Mouse (Mus musculus) cerebellum, adult 11-12 months (tissue): ENCODE data around the gene Kdm5c.
"Not testable (repeated sequence)": the region's sequence is repeated elsewhere in the genome, so short reads cannot be mapped to it uniquely, and the experiment has no call there.

Experiments used
- DNase-seq: peaks from one replicate; pipeline ENCODE4 v3.0.0; 2022

Kdm5c gene

GRCm38 (mm10) chrX:152232781-152233763 is at the start of gene Kdm5c:
TSS of gene Kdm5c (plus strand) at chrX:152233020.
- DNase-seq: peak; percentile 97

GRCm38 (mm10) chrX:152187151-152187550 is 45.7 kb upstream of the Kdm5c start:
- no peak for DNase-seq

GRCm38 (mm10) chrX:152191266-152191665 is 41.6 kb upstream of the Kdm5c start:
- no peak for DNase-seq

GRCm38 (mm10) chrX:152197814-152198648 is 34.8 kb upstream of the Kdm5c start:
- no peak for DNase-seq

GRCm38 (mm10) chrX:152201737-152202421 is 30.9 kb upstream of the Kdm5c start:
- peak; percentile 59 for DNase-seq

- no peak for DNase-seq
Measured at GRCm38 (mm10) chrX:152202422-152203103, 30.3 kb upstream of the Kdm5c start.

GRCm38 (mm10) chrX:152203247-152203646 is 29.6 kb upstream of the Kdm5c start:
- DNase-seq: no peak

GRCm38 (mm10) chrX:152205486-152205885 is 27.3 kb upstream of the Kdm5c start:
- DNase-seq: no peak

- DNase-seq: no peak
Measured at GRCm38 (mm10) chrX:152214703-152215102, 18.1 kb upstream of the Kdm5c start.

- DNase-seq: no peak
Measured at GRCm38 (mm10) chrX:152218529-152218928, 14.3 kb upstream of the Kdm5c start.

- DNase-seq: peak; percentile 34
Measured at GRCm38 (mm10) chrX:152221721-152222120, 11.1 kb upstream of the Kdm5c start.

GRCm38 (mm10) chrX:152222226-152222625 is 10.6 kb upstream of the Kdm5c start:
- DNase-seq: peak; percentile 55

GRCm38 (mm10) chrX:152223313-152223712 is 9.5 kb upstream of the Kdm5c start:
- peak; percentile 32 for DNase-seq

GRCm38 (mm10) chrX:152224280-152224679 is 8.5 kb upstream of the Kdm5c start:
- no peak for DNase-seq

GRCm38 (mm10) chrX:152234125-152234524 is 1.3 kb downstream of the Kdm5c start:
- DNase-seq: no peak

GRCm38 (mm10) chrX:152235758-152236157 is 2.9 kb downstream of the Kdm5c start:
- DNase-seq: no peak

- DNase-seq: not testable (repeated sequence)
Measured at GRCm38 (mm10) chrX:152243140-152243539, 10.3 kb downstream of the Kdm5c start.

- no peak for DNase-seq
Measured at GRCm38 (mm10) chrX:152244492-152245189, 11.8 kb downstream of the Kdm5c start.

GRCm38 (mm10) chrX:152271189-152271588 is 38.4 kb downstream of the Kdm5c start:
- DNase-seq: peak; percentile 11

GRCm38 (mm10) chrX:152279384-152279783 is 46.6 kb downstream of the Kdm5c start:
- DNase-seq: no peak

GRCm38 (mm10) chrX:152284746-152285145 is 51.9 kb downstream of the Kdm5c start:
- DNase-seq: no peak

- DNase-seq: not testable (repeated sequence)
Measured at GRCm38 (mm10) chrX:152287026-152287425, 54.2 kb downstream of the Kdm5c start.
